Mouse (Mus musculus) intestine, embryonic 14.5 days (tissue): Measurements from ENCODE around the gene Osbpl5. TPM values are rescaled to one million over a fixed set of nuclear protein-coding genes. Genes with fewer than 3 reads are reported as not detected.
"Not testable (repeated sequence)": the region's sequence is repeated elsewhere in the genome, so short reads cannot be mapped to it uniquely, and the experiment has no call there.

ENCODE experiments used
- ATAC-seq: fragments of 200-750 bp; cut with Nextera tagmentation; replicated peaks from 2 replicates; pipeline ENCODE4 v1.8.0; 2017; ENCODE audit warnings: low read depth, moderate number of reproducible peaks, moderate TSS enrichment, moderate library complexity; ENCODE audit not compliant: low FRiP score, low TSS enrichment
- DNase-seq: peaks from one replicate; pipeline ENCODE4 v3.0.0-alpha.2; 2018; ENCODE audit warnings: low spot score
- H3K27ac ChIP-seq: fragments of 300-500 bp; sonication (generic); 2 replicates; pipeline ENCODE4 v1.5.1; 2014; ENCODE audit warnings: low read depth, mild to moderate bottlenecking, control low read depth
- H3K27me3 ChIP-seq: fragments of 300-500 bp; sonication (generic); replicated peaks from 2 replicates; pipeline ENCODE4 v1.6.1; 2014; ENCODE audit warnings: low read length, control low read depth; ENCODE audit not compliant: control insufficient read depth, insufficient read depth
- H3K36me3 ChIP-seq: fragments of 300-500 bp; sonication (generic); 2 replicates; pipeline ENCODE4 v1.6.1; 2014; ENCODE audit warnings: low read length, control low read depth; ENCODE audit not compliant: control insufficient read depth, insufficient read depth
- H3K4me1 ChIP-seq: fragments of 300-500 bp; sonication (generic); replicated peaks from 2 replicates; pipeline ENCODE4 v1.6.1; 2014; ENCODE audit warnings: low read length, control low read depth, mixed read lengths; ENCODE audit not compliant: control insufficient read depth, insufficient read depth
- H3K4me2 ChIP-seq: fragments of 300-500 bp; sonication (generic); 2 replicates; pipeline ENCODE4 v1.6.1; 2014; ENCODE audit warnings: low read length
- H3K4me3 ChIP-seq: fragments of 300-500 bp; sonication (generic); 2 replicates; pipeline ENCODE4 v1.5.1; 2014; ENCODE audit warnings: low read depth, low read length, control low read depth, mixed read lengths
- H3K9ac ChIP-seq: fragments of 300-500 bp; sonication (generic); 2 replicates; pipeline ENCODE4 v1.6.1; 2014; ENCODE audit warnings: mild to moderate bottlenecking, low read length
- H3K9me3 ChIP-seq: fragments of 300-500 bp; sonication (generic); 2 replicates; pipeline ENCODE4 v1.6.1; 2016; ENCODE audit warnings: low read length, control low read depth; ENCODE audit not compliant: control insufficient read depth
- WGBS: fragments of 180-500 bp; shearing (Covaris S2); extraction: QIAGEN DNeasy Blood & Tissue Kit; methylation state at CpG from one replicate; pipeline ENCODE4 v1.1.7; 2014; 5-methylcytosine and 5-hydroxymethylcytosine counted together
- microRNA-seq: library from miRNA; unstranded; fragments of <30 nt; microRNA quantifications from one replicate; pipeline ENCODE4, GENCODE M21; 2016
- polyA plus RNA-seq: library from polyadenylated mRNA; unstranded; fragments of >200 nt; fragmentation: Nextera tagmentation; extraction: Ambion mirVana; gene quantifications from 2 replicates; pipeline ENCODE4 v1.2.1, GENCODE M21; 2014

Gene Osbpl5
- polyA plus RNA-seq, 1 experiment from 2014 or later = 34.9 TPM

GRCm38 (mm10) chr7:143666427-143667311, 90.1 kb downstream of the Osbpl5 start:
- Histone ChIP-seq H3K4me2 (no peak overlapping the region), H3K27ac (no peak overlapping the region), H3K9me3 (no peaks in the 10 kb centered on the region), H3K36me3 (no peaks in the 10 kb centered on the region), H3K4me1 (no peaks in the 10 kb centered on the region), H3K4me3 (no peak overlapping the region), H3K9ac (no peak overlapping the region), H3K27me3 (no peaks in the 10 kb centered on the region)
- ATAC-seq = no peak
- DNase-seq = no peak

DNA sequence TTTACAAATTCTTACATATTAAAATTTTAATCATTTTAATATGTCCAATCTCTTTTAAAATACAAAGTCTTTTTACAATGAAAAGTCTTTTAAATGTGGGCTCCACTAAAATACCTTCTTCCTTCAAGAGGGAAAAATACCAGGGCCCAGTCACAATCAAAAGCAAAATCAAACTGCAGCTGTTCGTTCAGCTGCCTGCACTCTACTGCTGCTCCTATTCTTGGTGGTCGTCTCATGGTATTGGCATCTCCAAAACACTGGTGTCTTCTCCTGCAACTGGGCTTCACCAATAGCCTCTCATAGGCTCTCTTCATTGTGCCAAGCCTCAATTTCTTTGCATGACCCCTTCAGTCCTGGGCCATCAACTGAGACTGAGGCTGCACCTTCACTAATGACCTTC, 93.3 kb downstream of the Osbpl5 start:
- H3K9me3 ChIP-seq = no peaks in the 10 kb centered on the region
- no peak overlapping the region for H3K4me2 ChIP-seq
- H3K27me3 ChIP-seq = no peaks in the 10 kb centered on the region
- WGBS = 73% methylated on average over 2 of the region's 2 CpGs
- ATAC-seq (no peak), DNase-seq (no peak)
- no peaks in the 10 kb centered on the region for H3K36me3 ChIP-seq
- no peak overlapping the region for H3K27ac ChIP-seq
- no peak overlapping the region for H3K9ac ChIP-seq
- no peaks in the 10 kb centered on the region for H3K4me1 ChIP-seq
- no peak overlapping the region for H3K4me3 ChIP-seq

- Histone ChIP-seq H3K36me3 (no peaks in the 10 kb centered on the region), H3K9me3 (no peaks in the 10 kb centered on the region), H3K4me2 (no peak overlapping the region), H3K4me3 (no peak overlapping the region), H3K27ac (no peak overlapping the region), H3K9ac (no peak overlapping the region), H3K4me1 (no peaks in the 10 kb centered on the region), H3K27me3 (no peaks in the 10 kb centered on the region)
- ATAC-seq = no peak
- no peak for DNase-seq
Observed at GRCm38 (mm10) chr7:143660797-143661196, 96.0 kb downstream of the Osbpl5 start.

GRCm38 (mm10) chr7:143649769-143650346, 106.9 kb downstream of the Osbpl5 start:
- H3K4me3 ChIP-seq = peak overlapping the region; percentile 74; the same call in 1 of the 2 replicates
- not testable (repeated sequence) for H3K36me3 ChIP-seq, H3K9ac ChIP-seq, DNase-seq, H3K27me3 ChIP-seq, H3K27ac ChIP-seq, H3K9me3 ChIP-seq, H3K4me1 ChIP-seq
- peak overlapping the region; percentile 83 for H3K4me2 ChIP-seq
- WGBS = 55% methylated on average over 10 of the region's 10 CpGs
- ATAC-seq = peak; percentile 12; the same call in 1 of the 2 replicates

GRCm38 (mm10) chr7:143649034-143649768, 107.6 kb downstream of the Osbpl5 start, which contains the start of gene Tnfrsf22:
Gene Tnfrsf22, minus strand, starts transcription at chr7:143649661.
- DNase-seq = peak; percentile 88
- 4% methylated on average over 39 of the region's 39 CpGs for WGBS
- peaks cover 5% of the 10 kb centered on the region; the same call in 1 of the 2 replicates for H3K9me3 ChIP-seq
- no peaks in the 10 kb centered on the region for H3K27me3 ChIP-seq
- peak within 1 kb of the TSS; percentile 47 for H3K9ac ChIP-seq
- peak; percentile 94 for ATAC-seq
- peak within 1 kb of the TSS; percentile 83 for H3K4me2 ChIP-seq
- H3K4me1 ChIP-seq = no peaks in the 10 kb centered on the region
- no peak within 1 kb of the TSS for H3K27ac ChIP-seq
- H3K4me3 ChIP-seq = peak within 1 kb of the TSS; percentile 74
- H3K36me3 ChIP-seq = no peaks in the 10 kb centered on the region

GRCm38 (mm10) chr7:143643949-143644348, 112.8 kb downstream of the Osbpl5 start:
- not testable (repeated sequence) for H3K4me1 ChIP-seq, H3K4me3 ChIP-seq, H3K4me2 ChIP-seq, ATAC-seq, H3K27ac ChIP-seq, H3K36me3 ChIP-seq, DNase-seq, H3K9ac ChIP-seq, H3K27me3 ChIP-seq, H3K9me3 ChIP-seq
- 87% methylated on average over 2 of the region's 2 CpGs for WGBS

Small RNA genes lying within 50 kb of the gene (microRNA-seq; reads per million reads assigned to microRNA genes)
- gene Gm22064 = not detected

Other genes starting within 250 kb of the Osbpl5 start
- 112 and 125 TPM in 2 replicates for gene Nap1l4, start 207.9 kb downstream of the Osbpl5 start, polyA plus RNA-seq
- gene Cars, start 156.9 kb downstream of the Osbpl5 start, polyA plus RNA-seq = 53.9 and 56.5 TPM in 2 replicates
- gene Tnfrsf26, start 128.3 kb downstream of the Osbpl5 start, polyA plus RNA-seq = 0.30 and 0.55 TPM in 2 replicates
- 8.6 and 9.1 TPM in 2 replicates for gene Tnfrsf22, start 107.3 kb downstream of the Osbpl5 start, polyA plus RNA-seq
- gene Tnfrsf23, start 71.1 kb downstream of the Osbpl5 start, polyA plus RNA-seq = 1.0 and 1.1 TPM in 2 replicates
- gene Mrgprg, start 10.0 kb upstream of the Osbpl5 start, polyA plus RNA-seq = not detected in 2 replicates
- 2.3 and 2.4 TPM in 2 replicates for gene Mrgpre, start 27.5 kb upstream of the Osbpl5 start, polyA plus RNA-seq
- gene Nadsyn1, start 65.9 kb upstream of the Osbpl5 start, polyA plus RNA-seq = 11.7 and 12.3 TPM in 2 replicates
- 80.4 and 84.3 TPM in 2 replicates for gene Dhcr7, start 66.2 kb upstream of the Osbpl5 start, polyA plus RNA-seq
- not detected in 2 replicates for gene Gm498, start 109.9 kb upstream of the Osbpl5 start, polyA plus RNA-seq
- gene Shank2, start 244.9 kb upstream of the Osbpl5 start, polyA plus RNA-seq = 0.78 and 1.7 TPM in 2 replicates